Mouse (Mus musculus) small intestine, adult 10 weeks (tissue): Measurements from ENCODE around the gene Vipr2. TPM values are rescaled to one million over a fixed set of nuclear protein-coding genes. Genes with fewer than 3 reads are reported as not detected.

Experiments
- polyA plus RNA-seq: library from polyadenylated mRNA; stranded (reverse); fragments of 350-450 nt; fragmentation: Illumina TruSeq; extraction: RNeasy Lipid Tissue Mini Kit (QIAGEN cat#74804); gene quantifications from one replicate; pipeline ENCODE4 v1.2.3, GENCODE M21; 2014; ENCODE audit warnings: low replicate concordance

Gene Vipr2
- polyA plus RNA-seq, result 0.85 TPM

GRCm38 (mm10) chr12:116077074-116077854 is at the start of gene Vipr2:
TSS of gene Vipr2 (plus strand) at chr12:116077726.

GRCm38 (mm10) chr12:116047440-116048377 is 29.8 kb upstream of the Vipr2 start, which contains the start of gene Zfp386:
TSS of gene Zfp386 (plus strand) at chr12:116047724.

Other genes with a start within 250 kb of the Vipr2 start
- 183 TPM for gene Zfp386, start 30.0 kb upstream of the Vipr2 start, polyA plus RNA-seq
- gene Wdr60, start 185.3 kb downstream of the Vipr2 start, polyA plus RNA-seq, result 1.9 TPM
- not detected for gene Gm11027, start 197.7 kb downstream of the Vipr2 start, polyA plus RNA-seq
- 93.1 TPM for gene Esyt2, start 203.5 kb downstream of the Vipr2 start, polyA plus RNA-seq